Mouse (Mus musculus) liver, embryonic 12.5 days (tissue): ENCODE results near the gene Ehd2. TPM values are rescaled to one million over a fixed set of nuclear protein-coding genes. Genes with fewer than 3 reads are reported as not detected.

Experiments used
- ATAC-seq: fragments of 200-750 bp; cut with Nextera tagmentation; 2 replicates; pipeline ENCODE4 v1.8.0; 2017; ENCODE audit warnings: moderate number of reproducible peaks, mild to moderate bottlenecking, moderate library complexity
- H3K27ac ChIP-seq: fragments of 300-500 bp; sonication (generic); 2 replicates; pipeline ENCODE4 v1.5.1; 2016; ENCODE audit warnings: mild to moderate bottlenecking
- H3K27me3 ChIP-seq: fragments of 300-500 bp; sonication (generic); replicated peaks from 2 replicates; pipeline ENCODE4 v1.6.1; 2016; ENCODE audit warnings: mild to moderate bottlenecking, moderate library complexity
- H3K36me3 ChIP-seq: fragments of 300-500 bp; sonication (generic); 2 replicates; pipeline ENCODE4 v1.6.1; 2016; ENCODE audit warnings: mild to moderate bottlenecking, moderate library complexity
- H3K4me1 ChIP-seq: fragments of 300-500 bp; sonication (generic); 2 replicates; pipeline ENCODE4 v1.6.1; 2016
- H3K4me2 ChIP-seq: fragments of 300-500 bp; sonication (generic); 2 replicates; pipeline ENCODE4 v1.6.1; 2016; ENCODE audit warnings: mild to moderate bottlenecking, moderate library complexity
- H3K4me3 ChIP-seq: fragments of 300-500 bp; sonication (generic); 2 replicates; pipeline ENCODE4 v1.5.1; 2016; ENCODE audit warnings: mild to moderate bottlenecking, moderate library complexity
- H3K9ac ChIP-seq: fragments of 300-500 bp; sonication (generic); 2 replicates; pipeline ENCODE4 v1.6.1; 2016; ENCODE audit warnings: mild to moderate bottlenecking, moderate library complexity
- H3K9me3 ChIP-seq: fragments of 300-500 bp; sonication (generic); replicated peaks from 2 replicates; pipeline ENCODE4 v1.6.1; 2016; ENCODE audit warnings: mild to moderate bottlenecking, moderate library complexity
- WGBS: fragments of 180-500 bp; shearing (Covaris S2); methylation state at CpG from one replicate; pipeline ENCODE4 v1.1.7; 2016; ENCODE audit not compliant: insufficient replicate concordance; 5-methylcytosine and 5-hydroxymethylcytosine counted together
- polyA plus RNA-seq: library from polyadenylated mRNA; unstranded; fragments of >200 nt; fragmentation: Nextera tagmentation; extraction: Ambion mirVana; gene quantifications from 2 replicates; pipeline ENCODE4 v1.2.1, GENCODE M21; 2016

The Ehd2 gene
- polyA plus RNA-seq, 1 experiment from 2014 or later = 6.5 TPM

- WGBS = 80% methylated on average over 25 of the region's 25 CpGs
- no peak overlapping the region for H3K27ac ChIP-seq
- H3K36me3 ChIP-seq = peaks cover 57% of the 10 kb centered on the region
- H3K9ac ChIP-seq = no peak overlapping the region
- H3K9me3 ChIP-seq = no peaks in the 10 kb centered on the region; the same call in 1 of the 2 replicates
- H3K4me3 ChIP-seq = no peak overlapping the region
- 0 out of 2 replicates have a peak, but pooled peaks have one; percentile 4 for ATAC-seq
- H3K4me2 ChIP-seq = no peak overlapping the region
- H3K27me3 ChIP-seq = no peaks in the 10 kb centered on the region
- H3K4me1 ChIP-seq = peaks cover 10% of the 10 kb centered on the region
Observed at GRCm38 (mm10) chr7:15972247-15972646, 4.9 kb upstream of the Ehd2 start.

- H3K4me3 ChIP-seq = no peak overlapping the region
- no peak overlapping the region for H3K27ac ChIP-seq
- no peaks in the 10 kb centered on the region; the same call in 1 of the 2 replicates for H3K9me3 ChIP-seq
- 58% methylated on average over 3 of the region's 3 CpGs for WGBS
- H3K36me3 ChIP-seq = peaks cover 36% of the 10 kb centered on the region
- peaks cover 22% of the 10 kb centered on the region for H3K4me1 ChIP-seq
- ATAC-seq = no peak
- peaks cover 8% of the 10 kb centered on the region for H3K27me3 ChIP-seq
- no peak overlapping the region for H3K4me2 ChIP-seq
- no peak overlapping the region for H3K9ac ChIP-seq
Observed at GRCm38 (mm10) chr7:15969674-15970073, 2.3 kb upstream of the Ehd2 start.

DNA sequence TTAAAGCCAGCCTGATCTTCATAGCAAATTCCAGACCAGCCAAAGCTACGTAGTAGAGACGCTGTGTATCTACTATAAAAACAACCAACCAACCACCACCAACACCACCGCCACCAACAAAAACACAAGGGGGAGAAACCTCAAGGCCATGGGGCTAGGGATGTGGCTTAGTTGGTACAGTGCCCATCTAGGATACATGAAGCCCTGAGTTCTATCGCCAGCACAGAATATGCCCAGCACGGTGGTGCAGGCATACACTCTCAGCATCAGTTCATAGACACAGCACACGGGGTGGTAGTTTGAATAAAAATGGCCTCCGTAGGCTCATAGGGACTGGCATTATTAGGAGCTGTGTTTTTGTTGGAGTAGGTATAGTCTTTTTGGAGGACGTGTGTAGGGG, 955 bp upstream of the Ehd2 start:
- 79% methylated on average over 8 of the region's 8 CpGs for WGBS
- no peak overlapping the region for H3K4me3 ChIP-seq
- H3K36me3 ChIP-seq = peaks cover 25% of the 10 kb centered on the region
- H3K9me3 ChIP-seq = no peaks in the 10 kb centered on the region; the same call in 1 of the 2 replicates
- no peak for ATAC-seq
- H3K9ac ChIP-seq = no peak overlapping the region
- H3K27ac ChIP-seq = no peak overlapping the region
- H3K4me1 ChIP-seq = peaks cover 34% of the 10 kb centered on the region
- H3K4me2 ChIP-seq = no peak overlapping the region
- H3K27me3 ChIP-seq = peaks cover 15% of the 10 kb centered on the region

DNA sequence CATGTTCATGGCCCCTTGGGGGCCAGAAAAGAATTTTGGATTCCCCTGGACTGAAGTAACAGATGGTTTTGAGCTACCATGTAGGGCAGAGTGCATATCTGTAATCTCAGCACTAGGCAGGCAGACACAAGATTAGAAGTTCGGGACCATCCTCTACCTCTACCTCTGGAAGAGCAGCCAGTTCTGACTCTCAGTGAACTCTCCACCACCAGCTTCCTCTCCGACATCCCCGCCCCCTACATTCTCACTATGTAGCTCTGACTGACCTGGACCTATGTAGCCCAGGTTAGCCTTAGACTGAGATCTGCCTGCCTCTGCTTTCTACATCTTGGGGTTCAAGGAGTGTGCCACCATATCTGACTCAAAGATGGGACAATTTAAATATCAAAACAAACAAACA, 878 bp downstream of the Ehd2 start:
- Histone ChIP-seq H3K36me3 (peaks cover 6% of the 10 kb centered on the region), H3K27ac (no peak overlapping the region), H3K9me3 (no peaks in the 10 kb centered on the region; the same call in 1 of the 2 replicates), H3K4me1 (peaks cover 45% of the 10 kb centered on the region), H3K4me3 (no peak overlapping the region), H3K4me2 (peak overlapping the region; percentile 64; the same call in 1 of the 2 replicates), H3K27me3 (peaks cover 18% of the 10 kb centered on the region), H3K9ac (no peak overlapping the region)
- ATAC-seq = no peak
- WGBS = 29% methylated on average over 3 of the region's 3 CpGs

DNA sequence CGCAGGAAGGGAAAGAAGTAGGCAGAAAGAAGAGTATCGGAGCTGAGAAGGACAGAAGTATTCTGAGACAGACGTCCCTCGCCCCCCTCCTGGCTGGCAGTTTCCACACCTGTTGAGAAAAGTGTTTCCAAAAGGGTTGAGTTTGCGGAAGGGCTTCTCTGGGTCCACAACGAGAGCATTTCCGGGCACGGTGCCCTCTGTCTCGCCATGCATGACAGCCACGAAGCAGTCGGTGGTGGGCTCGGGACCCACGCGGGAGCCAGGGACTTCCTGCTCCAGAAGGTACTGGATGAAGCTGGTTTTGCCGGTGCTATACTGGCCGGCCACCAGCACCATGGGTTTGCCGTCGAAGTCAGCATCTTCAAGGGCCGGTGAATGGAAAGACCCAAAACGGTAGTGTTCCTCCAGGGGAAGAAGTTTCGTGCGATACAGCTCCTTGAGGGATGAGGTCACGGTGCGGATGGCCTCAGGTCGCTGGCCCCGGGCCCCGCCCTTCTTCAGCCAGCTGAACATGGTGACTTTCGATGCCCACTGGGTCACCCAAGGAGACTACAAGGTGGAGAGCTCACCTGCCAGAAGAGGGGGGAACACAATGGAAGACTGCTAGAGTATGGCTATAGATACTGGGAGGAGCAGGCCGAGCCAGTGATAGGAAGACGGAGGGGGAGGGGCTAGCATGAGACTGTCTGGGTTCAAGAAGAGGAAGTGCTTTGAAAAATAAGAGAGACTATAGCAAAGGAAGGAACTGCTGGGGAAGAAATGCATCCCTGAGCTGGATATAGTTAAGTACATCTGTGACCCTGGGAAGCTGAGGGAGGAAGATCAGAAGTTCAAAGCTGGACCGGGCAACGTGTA, 3.3 kb downstream of the Ehd2 start:
- no peak overlapping the region for H3K4me2 ChIP-seq
- H3K27ac ChIP-seq = no peak overlapping the region
- H3K27me3 ChIP-seq = peaks cover 22% of the 10 kb centered on the region
- H3K36me3 ChIP-seq = no peaks in the 10 kb centered on the region
- H3K9me3 ChIP-seq = no peaks in the 10 kb centered on the region
- H3K4me1 ChIP-seq = peaks cover 50% of the 10 kb centered on the region
- no peak overlapping the region for H3K4me3 ChIP-seq
- 56% methylated on average over 32 of the region's 32 CpGs for WGBS
- no peak for ATAC-seq
- no peak overlapping the region for H3K9ac ChIP-seq

DNA sequence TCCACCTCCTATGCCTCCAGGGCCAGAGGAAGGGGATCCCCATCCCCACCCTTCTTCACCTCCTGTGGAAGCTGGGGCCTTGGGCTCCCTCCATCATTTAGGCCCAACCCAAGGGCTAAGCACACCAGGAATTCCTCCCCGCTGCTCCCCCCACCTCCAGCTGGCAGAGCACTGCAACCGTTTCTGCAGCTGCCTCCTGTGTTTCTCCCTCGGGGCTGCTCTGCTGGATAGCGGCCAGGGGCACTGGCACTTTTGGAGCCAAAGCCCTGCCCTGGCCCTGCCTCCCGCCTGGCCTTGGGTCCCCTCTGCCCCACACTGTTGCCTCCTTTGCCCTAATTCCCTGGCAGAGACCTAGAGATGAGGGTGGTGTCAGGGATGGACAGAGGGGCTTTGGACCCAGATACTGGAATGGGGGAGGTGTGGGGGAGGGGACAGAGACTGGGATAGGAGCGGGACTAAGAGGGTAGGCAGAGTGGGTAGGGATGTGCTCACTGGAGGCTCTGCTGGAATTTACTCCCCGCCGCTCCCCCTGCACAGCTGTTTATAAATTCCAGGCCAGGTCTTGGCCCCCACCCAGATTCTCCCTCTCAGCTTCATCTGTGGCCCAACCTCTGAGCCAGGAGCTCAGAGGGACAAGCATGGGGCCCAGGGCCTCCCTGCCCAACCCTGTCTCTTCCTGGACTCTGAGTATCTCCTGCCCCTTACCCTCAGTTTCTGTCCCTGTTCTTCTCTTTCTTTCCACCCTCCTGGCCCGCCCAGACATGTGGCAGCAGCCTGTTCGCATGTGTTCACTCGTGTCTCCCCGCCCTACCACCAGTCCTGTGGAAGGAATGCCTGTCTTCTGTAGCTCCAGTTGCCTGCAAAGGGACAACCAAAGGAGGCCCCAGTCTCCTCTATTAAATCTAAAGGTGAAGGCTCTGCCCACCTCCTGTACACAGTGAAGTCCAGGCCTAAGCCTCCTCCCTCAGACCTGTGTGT, 4.8 kb downstream of the Ehd2 start:
- no peak for ATAC-seq
- peaks cover 48% of the 10 kb centered on the region for H3K4me1 ChIP-seq
- H3K4me2 ChIP-seq = no peak overlapping the region
- H3K4me3 ChIP-seq = no peak overlapping the region
- WGBS = 54% methylated on average over 12 of the region's 12 CpGs
- H3K9ac ChIP-seq = no peak overlapping the region
- no peaks in the 10 kb centered on the region for H3K36me3 ChIP-seq
- H3K27me3 ChIP-seq = peaks cover 23% of the 10 kb centered on the region
- H3K9me3 ChIP-seq = no peaks in the 10 kb centered on the region
- H3K27ac ChIP-seq = peak overlapping the region; percentile 52; the same call in 1 of the 2 replicates

DNA sequence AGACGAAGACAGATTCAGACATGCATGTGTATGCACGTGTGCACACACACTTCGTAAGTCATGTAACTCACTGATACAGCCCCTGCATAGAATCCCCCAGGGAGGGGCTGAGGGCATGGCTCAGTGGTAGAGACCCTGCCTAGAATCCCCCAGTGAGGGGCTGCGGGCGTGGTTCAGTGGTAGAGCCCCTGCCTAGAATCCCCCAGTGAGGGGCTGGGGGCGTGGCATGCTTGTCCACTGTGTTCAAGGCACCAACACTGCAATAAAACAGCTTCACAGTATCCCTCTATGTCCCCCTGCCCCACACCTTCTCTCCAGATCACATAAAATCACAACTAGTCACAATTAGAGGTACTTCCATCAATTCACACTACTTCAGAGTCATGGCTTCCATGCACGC, 5.6 kb downstream of the Ehd2 start:
- H3K9ac ChIP-seq = no peak overlapping the region
- WGBS = 73% methylated on average over 7 of the region's 7 CpGs
- peaks cover 40% of the 10 kb centered on the region for H3K4me1 ChIP-seq
- H3K27me3 ChIP-seq = peaks cover 30% of the 10 kb centered on the region
- H3K4me3 ChIP-seq = no peak overlapping the region
- ATAC-seq = no peak
- H3K36me3 ChIP-seq = 0 out of 2 replicates have a peak, but pooled peaks cover 4% of the 10 kb centered on the region
- no peaks in the 10 kb centered on the region for H3K9me3 ChIP-seq
- H3K27ac ChIP-seq = no peak overlapping the region
- no peak overlapping the region for H3K4me2 ChIP-seq

- Histone ChIP-seq H3K27me3 (peaks cover 36% of the 10 kb centered on the region), H3K27ac (no peak overlapping the region), H3K9me3 (no peaks in the 10 kb centered on the region), H3K36me3 (0 out of 2 replicates have a peak, but pooled peaks cover 4% of the 10 kb centered on the region), H3K4me3 (no peak overlapping the region), H3K4me1 (peaks cover 36% of the 10 kb centered on the region), H3K9ac (no peak overlapping the region), H3K4me2 (no peak overlapping the region)
- ATAC-seq = no peak
- 49% methylated on average over 4 of the region's 4 CpGs for WGBS
Observed at GRCm38 (mm10) chr7:15961239-15961638, 6.1 kb downstream of the Ehd2 start.

- Histone ChIP-seq H3K36me3 (0 out of 2 replicates have a peak, but pooled peaks cover 4% of the 10 kb centered on the region), H3K4me2 (no peak overlapping the region), H3K4me3 (no peak overlapping the region), H3K27me3 (peaks cover 36% of the 10 kb centered on the region), H3K9ac (no peak overlapping the region), H3K4me1 (peaks cover 40% of the 10 kb centered on the region), H3K27ac (no peak overlapping the region), H3K9me3 (no peaks in the 10 kb centered on the region)
- no peak for ATAC-seq
- 54% methylated on average over 4 of the region's 4 CpGs for WGBS
Observed at GRCm38 (mm10) chr7:15960691-15961090, 6.7 kb downstream of the Ehd2 start.

DNA sequence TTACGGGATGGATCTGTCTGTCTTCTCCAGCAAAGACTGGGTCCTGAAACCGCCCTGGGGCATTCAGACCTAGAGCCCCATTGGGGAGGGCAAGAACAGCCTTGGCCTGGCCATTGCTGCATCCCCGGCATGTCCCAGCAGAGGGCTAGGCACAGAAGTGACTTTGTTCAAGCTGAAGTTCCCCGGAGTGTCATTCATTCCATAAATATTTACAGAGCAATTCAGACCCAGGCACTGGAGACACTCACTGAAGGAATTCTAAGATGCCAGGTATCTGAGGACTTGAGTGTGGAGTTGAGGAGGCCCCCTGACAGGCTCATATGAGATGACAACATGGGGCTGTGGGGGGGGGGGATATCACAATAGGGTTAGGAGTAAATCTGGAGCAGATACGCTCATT, 11.2 kb downstream of the Ehd2 start:
- Histone ChIP-seq H3K4me2 (no peak overlapping the region), H3K36me3 (0 out of 2 replicates have a peak, but pooled peaks cover 4% of the 10 kb centered on the region), H3K4me1 (peaks cover 54% of the 10 kb centered on the region), H3K27me3 (peaks cover 29% of the 10 kb centered on the region), H3K9ac (no peak overlapping the region), H3K9me3 (0 out of 2 replicates have a peak, but pooled peaks cover 4% of the 10 kb centered on the region), H3K4me3 (no peak overlapping the region), H3K27ac (no peak overlapping the region)
- ATAC-seq = no peak
- WGBS = 66% methylated on average over 5 of the region's 5 CpGs

DNA sequence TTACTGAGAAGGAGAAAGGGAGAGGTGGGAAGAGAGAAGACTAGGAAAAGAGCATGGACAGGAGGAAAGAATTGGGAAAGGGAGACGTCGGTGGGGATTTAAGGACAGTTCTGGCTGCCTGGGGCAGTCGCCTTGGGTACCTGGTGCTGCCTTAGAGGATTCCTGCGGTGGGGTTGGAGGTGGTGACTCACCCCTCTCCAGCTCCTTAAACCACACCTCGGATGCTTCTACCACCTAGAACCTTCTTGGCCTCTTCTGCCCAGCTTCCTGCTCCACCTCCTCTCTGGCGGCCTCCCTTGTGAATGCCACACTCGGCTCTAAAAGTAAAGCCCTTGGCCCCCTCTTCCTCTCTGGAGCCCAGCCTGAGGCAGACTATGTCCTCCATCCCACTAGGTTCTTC, 11.9 kb downstream of the Ehd2 start:
- 0% methylated on average over 7 of the region's 7 CpGs for WGBS
- Histone ChIP-seq H3K4me3 (peak overlapping the region; percentile 41), H3K4me1 (peaks cover 58% of the 10 kb centered on the region), H3K27ac (peak overlapping the region; percentile 70; the same call in 1 of the 2 replicates), H3K9me3 (0 out of 2 replicates have a peak, but pooled peaks cover 4% of the 10 kb centered on the region), H3K9ac (peak overlapping the region; percentile 49), H3K4me2 (peak overlapping the region; percentile 72), H3K27me3 (peaks cover 27% of the 10 kb centered on the region), H3K36me3 (0 out of 2 replicates have a peak, but pooled peaks cover 4% of the 10 kb centered on the region)
- ATAC-seq = no peak
